Mouse (Mus musculus): ENCODE data around the gene Srp9. TPM values are rescaled to one million over a fixed set of nuclear protein-coding genes. Genes with fewer than 3 reads are reported as not detected.

Srp9 gene
- 155 and 163 TPM in 2 replicates for polyA plus RNA-seq (2015; fragmentation: Nextera tagmentation; extraction: Ambion mirVana)

GRCm38 (mm10) chr1:182124506-182124905, at the start of gene Srp9:
Srp9 (plus strand) TSS chr1:182124737.
- ATAC-seq (ENCODE audit: insufficient number of reproducible peaks, low FRiP score, low TSS enrichment, low read depth), result peak; percentile 95
- Histone ChIP-seq H3K9me3 (no peaks in the 10 kb centered on the region), H3K4me1 (peaks cover 25% of the 10 kb centered on the region), H3K27ac (peak within 1 kb of the TSS; percentile 91), H3K36me3 (peaks cover 19% of the 10 kb centered on the region; the same call in 1 of the 2 replicates), H3K4me2 (peak within 1 kb of the TSS; percentile 54), H3K27me3 (no peaks in the 10 kb centered on the region), H3K4me3 (peak within 1 kb of the TSS; percentile 92), H3K9ac (peak within 1 kb of the TSS; percentile 76)
- under 1% methylated on average over 37 of the region's 37 CpGs for WGBS

- peaks cover 15% of the 10 kb centered on the region for H3K4me1 ChIP-seq
- H3K9me3 ChIP-seq, result no peaks in the 10 kb centered on the region
- H3K27ac ChIP-seq, result peak overlapping the region; percentile 8
- no peak for ATAC-seq (ENCODE audit: insufficient number of reproducible peaks, low FRiP score, low TSS enrichment, low read depth)
- 0 out of 2 replicates have a peak overlapping the region, but pooled peaks have one; percentile 22 for H3K4me2 ChIP-seq
- WGBS, result 17% methylated on average over 16 of the region's 16 CpGs
- no peak overlapping the region for H3K9ac ChIP-seq
- H3K27me3 ChIP-seq, result no peaks in the 10 kb centered on the region
- no peak overlapping the region for H3K4me3 ChIP-seq
- H3K36me3 ChIP-seq, result no peaks in the 10 kb centered on the region
Observed at GRCm38 (mm10) chr1:182081744-182082419, 42.7 kb upstream of the Srp9 start.

- peaks cover 22% of the 10 kb centered on the region for H3K4me1 ChIP-seq
- H3K9ac ChIP-seq, result no peak overlapping the region
- H3K9me3 ChIP-seq, result no peaks in the 10 kb centered on the region
- no peaks in the 10 kb centered on the region for H3K27me3 ChIP-seq
- no peak overlapping the region for H3K4me2 ChIP-seq
- no peak for ATAC-seq (ENCODE audit: insufficient number of reproducible peaks, low FRiP score, low TSS enrichment, low read depth)
- no peaks in the 10 kb centered on the region for H3K36me3 ChIP-seq
- no peak overlapping the region for H3K4me3 ChIP-seq
- no peak overlapping the region for H3K27ac ChIP-seq
- 80% methylated on average over 4 of the region's 4 CpGs for WGBS
Observed at GRCm38 (mm10) chr1:182083459-182083858, 41.1 kb upstream of the Srp9 start.

- H3K4me1 ChIP-seq, result peaks cover 44% of the 10 kb centered on the region
- no peaks in the 10 kb centered on the region for H3K27me3 ChIP-seq
- H3K27ac ChIP-seq, result peak overlapping the region; percentile 12; the same call in 1 of the 2 replicates
- no peak overlapping the region for H3K9ac ChIP-seq
- no peaks in the 10 kb centered on the region for H3K9me3 ChIP-seq
- no peak for ATAC-seq (ENCODE audit: insufficient number of reproducible peaks, low FRiP score, low TSS enrichment, low read depth)
- 35% methylated on average over 7 of the region's 7 CpGs for WGBS
- no peak overlapping the region for H3K4me2 ChIP-seq
- H3K4me3 ChIP-seq, result no peak overlapping the region
- no peaks in the 10 kb centered on the region for H3K36me3 ChIP-seq
Observed at GRCm38 (mm10) chr1:182086759-182087158, 37.8 kb upstream of the Srp9 start.

GRCm38 (mm10) chr1:182087351-182087750, 37.2 kb upstream of the Srp9 start:
- Histone ChIP-seq H3K27me3 (no peaks in the 10 kb centered on the region), H3K4me2 (no peak overlapping the region), H3K4me3 (no peak overlapping the region), H3K36me3 (no peaks in the 10 kb centered on the region), H3K9me3 (no peaks in the 10 kb centered on the region), H3K4me1 (peaks cover 44% of the 10 kb centered on the region), H3K27ac (no peak overlapping the region), H3K9ac (no peak overlapping the region)
- no peak for ATAC-seq (ENCODE audit: insufficient number of reproducible peaks, low FRiP score, low TSS enrichment, low read depth)
- 89% methylated on average over 3 of the region's 3 CpGs for WGBS

- H3K9me3 ChIP-seq, result no peaks in the 10 kb centered on the region
- no peak for ATAC-seq (ENCODE audit: insufficient number of reproducible peaks, low FRiP score, low TSS enrichment, low read depth)
- WGBS, result 78% methylated on average over 14 of the region's 14 CpGs
- no peaks in the 10 kb centered on the region for H3K27me3 ChIP-seq
- H3K9ac ChIP-seq, result no peak overlapping the region
- H3K4me1 ChIP-seq, result peaks cover 45% of the 10 kb centered on the region
- peak overlapping the region; percentile 83 for H3K27ac ChIP-seq
- no peak overlapping the region for H3K4me3 ChIP-seq
- H3K36me3 ChIP-seq, result no peaks in the 10 kb centered on the region
- no peak overlapping the region for H3K4me2 ChIP-seq
Observed at GRCm38 (mm10) chr1:182087753-182088633, 36.5 kb upstream of the Srp9 start.

- ATAC-seq (ENCODE audit: insufficient number of reproducible peaks, low FRiP score, low TSS enrichment, low read depth), result no peak
- Histone ChIP-seq H3K36me3 (no peaks in the 10 kb centered on the region), H3K27ac (peak overlapping the region; percentile 83), H3K4me3 (no peak overlapping the region), H3K9ac (no peak overlapping the region), H3K4me2 (no peak overlapping the region), H3K4me1 (peaks cover 45% of the 10 kb centered on the region), H3K27me3 (no peaks in the 10 kb centered on the region), H3K9me3 (no peaks in the 10 kb centered on the region)
- 29% methylated on average over 14 of the region's 14 CpGs for WGBS
Observed at GRCm38 (mm10) chr1:182088844-182089418, 35.6 kb upstream of the Srp9 start.

GRCm38 (mm10) chr1:182089600-182090297, 34.8 kb upstream of the Srp9 start:
- ATAC-seq (ENCODE audit: insufficient number of reproducible peaks, low FRiP score, low TSS enrichment, low read depth), result no peak
- no peaks in the 10 kb centered on the region for H3K36me3 ChIP-seq
- H3K9ac ChIP-seq, result no peak overlapping the region
- peak overlapping the region; percentile 83 for H3K27ac ChIP-seq
- H3K4me3 ChIP-seq, result no peak overlapping the region
- 33% methylated on average over 15 of the region's 15 CpGs for WGBS
- no peaks in the 10 kb centered on the region for H3K27me3 ChIP-seq
- H3K4me1 ChIP-seq, result peaks cover 49% of the 10 kb centered on the region
- no peak overlapping the region for H3K4me2 ChIP-seq
- no peaks in the 10 kb centered on the region for H3K9me3 ChIP-seq

GRCm38 (mm10) chr1:182090298-182090677, 34.2 kb upstream of the Srp9 start:
- 27% methylated on average over 5 of the region's 5 CpGs for WGBS
- Histone ChIP-seq H3K4me2 (no peak overlapping the region), H3K4me3 (no peak overlapping the region), H3K36me3 (no peaks in the 10 kb centered on the region), H3K9me3 (no peaks in the 10 kb centered on the region), H3K27ac (peak overlapping the region; percentile 83), H3K4me1 (peaks cover 55% of the 10 kb centered on the region), H3K27me3 (no peaks in the 10 kb centered on the region), H3K9ac (no peak overlapping the region)
- no peak for ATAC-seq (ENCODE audit: insufficient number of reproducible peaks, low FRiP score, low TSS enrichment, low read depth)

GRCm38 (mm10) chr1:182091261-182091660, 33.3 kb upstream of the Srp9 start:
- H3K27ac ChIP-seq, result no peak overlapping the region
- no peak for ATAC-seq (ENCODE audit: insufficient number of reproducible peaks, low FRiP score, low TSS enrichment, low read depth)
- H3K27me3 ChIP-seq, result no peaks in the 10 kb centered on the region
- H3K9me3 ChIP-seq, result no peaks in the 10 kb centered on the region
- WGBS, result 39% methylated on average over 7 of the region's 7 CpGs
- H3K4me2 ChIP-seq, result no peak overlapping the region
- H3K4me3 ChIP-seq, result no peak overlapping the region
- no peaks in the 10 kb centered on the region for H3K36me3 ChIP-seq
- H3K4me1 ChIP-seq, result peaks cover 58% of the 10 kb centered on the region
- no peak overlapping the region for H3K9ac ChIP-seq

GRCm38 (mm10) chr1:182091746-182092412, 32.7 kb upstream of the Srp9 start:
- Histone ChIP-seq H3K27ac (0 out of 2 replicates have a peak overlapping the region, but pooled peaks have one; percentile 13), H3K27me3 (no peaks in the 10 kb centered on the region), H3K4me3 (no peak overlapping the region), H3K4me2 (no peak overlapping the region), H3K9me3 (no peaks in the 10 kb centered on the region), H3K36me3 (no peaks in the 10 kb centered on the region), H3K4me1 (peaks cover 60% of the 10 kb centered on the region), H3K9ac (no peak overlapping the region)
- 54% methylated on average over 13 of the region's 13 CpGs for WGBS
- no peak for ATAC-seq (ENCODE audit: insufficient number of reproducible peaks, low FRiP score, low TSS enrichment, low read depth)
